Mouse (Mus musculus) intestine, embryonic 16.5 days (tissue): ENCODE results near the gene Cmya5. TPM values are rescaled to one million over a fixed set of nuclear protein-coding genes. Genes with fewer than 3 reads are reported as not detected.

Experiments used
- ATAC-seq: fragments of 200-750 bp; cut with Nextera tagmentation; 2 replicates; pipeline ENCODE4 v1.8.0; 2017; ENCODE audit warnings: moderate TSS enrichment, moderate library complexity
- H3K27ac ChIP-seq: fragments of 300-500 bp; sonication (generic); 2 replicates; pipeline ENCODE4 v1.5.1; 2014; ENCODE audit warnings: mild to moderate bottlenecking, low read length
- H3K27me3 ChIP-seq: fragments of 300-500 bp; sonication (generic); replicated peaks from 2 replicates; pipeline ENCODE4 v1.6.1; 2014; ENCODE audit warnings: low read length, control low read depth, mixed read lengths; ENCODE audit not compliant: control insufficient read depth, insufficient read depth
- H3K36me3 ChIP-seq: fragments of 300-500 bp; sonication (generic); 2 replicates; pipeline ENCODE4 v1.6.1; 2014; ENCODE audit warnings: low read length, control low read depth; ENCODE audit not compliant: control insufficient read depth, insufficient read depth
- H3K4me1 ChIP-seq: fragments of 300-500 bp; sonication (generic); 2 replicates; pipeline ENCODE4 v1.6.1; 2014; ENCODE audit warnings: low read length, control low read depth, mixed read lengths; ENCODE audit not compliant: control insufficient read depth, insufficient read depth
- H3K4me2 ChIP-seq: fragments of 300-500 bp; sonication (generic); 2 replicates; pipeline ENCODE4 v1.6.1; 2014; ENCODE audit warnings: low read depth, low read length, control low read depth
- H3K4me3 ChIP-seq: fragments of 300-500 bp; sonication (generic); 2 replicates; pipeline ENCODE4 v1.5.1; 2014; ENCODE audit warnings: mild to moderate bottlenecking, low read length
- H3K9ac ChIP-seq: fragments of 300-500 bp; sonication (generic); 2 replicates; pipeline ENCODE4 v1.6.1; 2014; ENCODE audit warnings: low read depth, low read length
- H3K9me3 ChIP-seq: fragments of 300-500 bp; sonication (generic); 2 replicates; pipeline ENCODE4 v1.6.1; 2016; ENCODE audit warnings: low read length, control low read depth; ENCODE audit not compliant: control insufficient read depth
- WGBS: fragments of 180-500 bp; shearing (Covaris S2); extraction: QIAGEN DNeasy Blood & Tissue Kit; methylation state at CpG from one replicate; pipeline ENCODE4 v1.1.7; 2014; 5-methylcytosine and 5-hydroxymethylcytosine counted together
- polyA plus RNA-seq: library from polyadenylated mRNA; unstranded; fragments of >200 nt; fragmentation: Nextera tagmentation; extraction: Ambion mirVana; gene quantifications from 2 replicates; pipeline ENCODE4 v1.2.1, GENCODE M21; 2015

Cmya5 gene
- polyA plus RNA-seq, 1 experiment from 2014 or later, result 0.05 TPM

- Histone ChIP-seq H3K27ac (no peak overlapping the region), H3K9me3 (no peaks in the 10 kb centered on the region), H3K4me3 (no peak overlapping the region), H3K4me2 (no peak overlapping the region), H3K36me3 (no peaks in the 10 kb centered on the region), H3K27me3 (no peaks in the 10 kb centered on the region), H3K4me1 (no peaks in the 10 kb centered on the region), H3K9ac (no peak overlapping the region)
- no peak for ATAC-seq
- WGBS, result 87% methylated on average over 4 of the region's 4 CpGs
Measured at GRCm38 (mm10) chr13:93011315-93011714, 133.2 kb downstream of the Cmya5 start.

- Histone ChIP-seq H3K36me3 (no peaks in the 10 kb centered on the region), H3K27me3 (no peaks in the 10 kb centered on the region), H3K4me1 (no peaks in the 10 kb centered on the region), H3K9me3 (no peaks in the 10 kb centered on the region), H3K9ac (no peak overlapping the region), H3K4me3 (no peak overlapping the region), H3K4me2 (no peak overlapping the region), H3K27ac (no peak overlapping the region)
- WGBS, result 83% methylated on average over 7 of the region's 7 CpGs
- ATAC-seq, result no peak
Measured at GRCm38 (mm10) chr13:93010524-93010923, 134.0 kb downstream of the Cmya5 start.

GRCm38 (mm10) chr13:93007078-93007477 is 137.4 kb downstream of the Cmya5 start:
- no peaks in the 10 kb centered on the region for H3K9me3 ChIP-seq
- H3K36me3 ChIP-seq, result no peaks in the 10 kb centered on the region
- H3K27me3 ChIP-seq, result no peaks in the 10 kb centered on the region
- H3K4me2 ChIP-seq, result no peak overlapping the region
- no peak for ATAC-seq
- 83% methylated on average over 4 of the region's 4 CpGs for WGBS
- H3K27ac ChIP-seq, result no peak overlapping the region
- no peaks in the 10 kb centered on the region for H3K4me1 ChIP-seq
- no peak overlapping the region for H3K9ac ChIP-seq
- no peak overlapping the region for H3K4me3 ChIP-seq

- Histone ChIP-seq H3K4me1 (no peaks in the 10 kb centered on the region), H3K36me3 (no peaks in the 10 kb centered on the region), H3K9me3 (no peaks in the 10 kb centered on the region), H3K27me3 (no peaks in the 10 kb centered on the region), H3K4me2 (no peak overlapping the region), H3K4me3 (no peak overlapping the region), H3K27ac (no peak overlapping the region), H3K9ac (no peak overlapping the region)
- 85% methylated on average over 4 of the region's 4 CpGs for WGBS
- no peak for ATAC-seq
Measured at GRCm38 (mm10) chr13:93006347-93006746, 138.2 kb downstream of the Cmya5 start.

GRCm38 (mm10) chr13:93004003-93004402 is 140.5 kb downstream of the Cmya5 start:
- no peak overlapping the region for H3K9ac ChIP-seq
- no peak for ATAC-seq
- WGBS, result 85% methylated on average over 6 of the region's 6 CpGs

GRCm38 (mm10) chr13:93002456-93002855 is 142.1 kb downstream of the Cmya5 start:
- Histone ChIP-seq H3K4me3 (no peak overlapping the region), H3K27me3 (no peaks in the 10 kb centered on the region), H3K4me2 (no peak overlapping the region), H3K27ac (no peak overlapping the region), H3K9ac (no peak overlapping the region), H3K9me3 (no peaks in the 10 kb centered on the region), H3K36me3 (no peaks in the 10 kb centered on the region), H3K4me1 (peaks cover 10% of the 10 kb centered on the region; the same call in 1 of the 2 replicates)
- WGBS, result 58% methylated on average over 2 of the region's 2 CpGs
- ATAC-seq, result no peak

More at GRCm38 (mm10) chr13:93004003-93004402, 140.5 kb downstream of the Cmya5 start:
- Histone ChIP-seq H3K27me3 (no peaks in the 10 kb centered on the region), H3K4me2 (no peak overlapping the region), H3K27ac (no peak overlapping the region), H3K9me3 (no peaks in the 10 kb centered on the region), H3K4me1 (peaks cover 10% of the 10 kb centered on the region; the same call in 1 of the 2 replicates), H3K36me3 (no peaks in the 10 kb centered on the region), H3K4me3 (no peak overlapping the region)

GRCm38 (mm10) chr13:93000640-93001351 is 143.7 kb downstream of the Cmya5 start:
- Histone ChIP-seq H3K9ac (no peak overlapping the region), H3K4me1 (peaks cover 10% of the 10 kb centered on the region; the same call in 1 of the 2 replicates), H3K27ac (no peak overlapping the region), H3K9me3 (no peaks in the 10 kb centered on the region), H3K27me3 (no peaks in the 10 kb centered on the region), H3K4me3 (no peak overlapping the region), H3K4me2 (no peak overlapping the region), H3K36me3 (no peaks in the 10 kb centered on the region)
- 59% methylated on average over 12 of the region's 12 CpGs for WGBS
- ATAC-seq, result no peak; the same call in 1 of the 2 replicates

GRCm38 (mm10) chr13:92999860-93000259 is 144.7 kb downstream of the Cmya5 start:
- 30% methylated on average over 9 of the region's 9 CpGs for WGBS
- 0 out of 2 replicates have a peak overlapping the region, but pooled peaks have one; percentile 3 for H3K4me2 ChIP-seq
- H3K36me3 ChIP-seq, result no peaks in the 10 kb centered on the region
- peaks cover 10% of the 10 kb centered on the region; the same call in 1 of the 2 replicates for H3K4me1 ChIP-seq
- H3K27ac ChIP-seq, result no peak overlapping the region
- no peaks in the 10 kb centered on the region for H3K27me3 ChIP-seq
- H3K9me3 ChIP-seq, result no peaks in the 10 kb centered on the region
- no peak for ATAC-seq
- no peak overlapping the region for H3K9ac ChIP-seq
- no peak overlapping the region for H3K4me3 ChIP-seq

- no peaks in the 10 kb centered on the region for H3K9me3 ChIP-seq
- H3K27me3 ChIP-seq, result no peaks in the 10 kb centered on the region
- no peak overlapping the region for H3K4me2 ChIP-seq
- no peak overlapping the region for H3K4me3 ChIP-seq
- no peak overlapping the region for H3K27ac ChIP-seq
- ATAC-seq, result no peak
- peaks cover 1% of the 10 kb centered on the region; the same call in 1 of the 2 replicates for H3K4me1 ChIP-seq
- no peaks in the 10 kb centered on the region for H3K36me3 ChIP-seq
- no peak overlapping the region for H3K9ac ChIP-seq
Measured at GRCm38 (mm10) chr13:92994743-92995142, 149.8 kb downstream of the Cmya5 start.

- Histone ChIP-seq H3K9ac (no peak overlapping the region), H3K4me1 (no peaks in the 10 kb centered on the region), H3K27ac (no peak overlapping the region), H3K9me3 (no peaks in the 10 kb centered on the region), H3K4me3 (no peak overlapping the region), H3K36me3 (no peaks in the 10 kb centered on the region), H3K27me3 (no peaks in the 10 kb centered on the region), H3K4me2 (no peak overlapping the region)
- 86% methylated on average over 5 of the region's 5 CpGs for WGBS
- ATAC-seq, result no peak
Measured at GRCm38 (mm10) chr13:92992823-92993222, 151.7 kb downstream of the Cmya5 start.
